Mouse (Mus musculus): ENCODE measurements at regions not wholly inside any gene's neighbourhood (a gene's known extent, or its start where the extent isn't known, plus 50 kb on each side); places are given as distances from the start of the nearest gene placed in this dataset.

GRCm38 (mm10) chr12:78059965-78060364, 134.1 kb upstream of the Gm6657 start:
- no peak overlapping the region for H3K9ac ChIP-seq (replicated peaks)
- no peak for ATAC-seq (replicated peaks)
- 45% methylated on average over 5 of the region's 5 CpGs for WGBS

GRCm38 (mm10) chr12:78066024-78066423, 128.0 kb upstream of the Gm6657 start:
- Histone ChIP-seq H3K9me3 (no peaks in the 10 kb centered on the region), H3K27me3 (no peaks in the 10 kb centered on the region), H3K4me3 (no peak overlapping the region), H3K9ac (replicated peaks) (no peak overlapping the region), H3K4me2 (replicated peaks) (no peak overlapping the region), H3K4me1 (no peaks in the 10 kb centered on the region), H3K36me3 (no peaks in the 10 kb centered on the region), H3K27ac (replicated peaks) (no peak overlapping the region)
- WGBS, result 87% methylated on average over 6 of the region's 6 CpGs
- no peak for ATAC-seq (replicated peaks)

More at GRCm38 (mm10) chr12:78059965-78060364, 134.1 kb upstream of the Gm6657 start:
- no peaks in the 10 kb centered on the region for H3K27me3 ChIP-seq
- no peaks in the 10 kb centered on the region for H3K9me3 ChIP-seq
- peaks cover 4% of the 10 kb centered on the region; the same call in 1 of the 2 replicates for H3K4me1 ChIP-seq
- no peaks in the 10 kb centered on the region for H3K36me3 ChIP-seq
- no peak overlapping the region for H3K4me3 ChIP-seq
- no peak overlapping the region for H3K27ac ChIP-seq (replicated peaks)
- no peak overlapping the region for H3K4me2 ChIP-seq (replicated peaks)

DNA sequence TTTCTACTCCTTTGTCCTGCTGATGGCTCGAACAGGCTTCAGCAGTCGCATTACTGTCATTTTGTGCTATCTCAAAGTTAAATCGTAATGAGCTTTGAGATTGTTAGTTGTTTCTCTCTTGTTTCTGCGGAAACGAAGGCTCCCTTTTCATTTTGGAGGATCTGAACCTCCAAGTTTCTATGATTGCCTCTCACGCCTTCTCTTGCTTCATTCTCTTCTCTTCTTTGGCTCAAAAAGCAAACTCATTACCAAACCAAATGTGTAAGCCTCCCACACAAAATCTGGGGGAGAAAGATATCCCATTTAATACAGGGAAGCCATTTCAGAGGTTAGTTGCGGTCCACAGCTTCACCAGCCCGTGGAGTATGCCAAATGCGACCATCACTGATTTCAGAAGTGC, 121.1 kb upstream of the Gm6657 start:
- WGBS, result 79% methylated on average over 9 of the region's 9 CpGs
- Histone ChIP-seq H3K36me3 (no peaks in the 10 kb centered on the region), H3K27me3 (no peaks in the 10 kb centered on the region), H3K9ac (replicated peaks) (no peak overlapping the region), H3K9me3 (no peaks in the 10 kb centered on the region), H3K4me1 (no peaks in the 10 kb centered on the region), H3K4me3 (no peak overlapping the region), H3K4me2 (replicated peaks) (no peak overlapping the region), H3K27ac (replicated peaks) (no peak overlapping the region)
- ATAC-seq (replicated peaks), result no peak

DNA sequence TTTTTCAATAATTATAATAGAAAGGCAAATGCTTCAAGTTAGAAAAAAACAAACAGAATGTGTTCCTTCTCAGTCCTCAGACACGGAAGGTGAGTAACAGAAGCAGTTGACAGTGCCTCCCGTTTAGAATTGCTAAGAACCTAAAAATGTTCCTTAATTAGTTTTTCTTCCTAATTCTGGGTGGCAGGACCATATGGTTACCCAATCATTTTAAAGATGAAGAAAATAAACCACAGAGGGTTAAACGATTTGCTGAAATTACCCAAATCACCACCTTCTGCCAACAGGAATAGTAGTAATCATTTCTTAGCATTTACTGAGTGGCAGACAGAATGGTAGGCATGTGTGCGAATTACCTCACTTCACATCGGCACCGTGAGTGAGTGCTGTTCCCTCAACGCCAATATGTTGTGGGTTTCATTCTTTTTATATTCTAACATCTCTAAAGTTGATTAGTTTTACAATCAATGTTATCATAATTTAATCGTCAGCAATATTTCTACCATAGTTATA, 119.7 kb upstream of the Gm6657 start:
- H3K4me3 ChIP-seq, result no peak overlapping the region
- H3K9ac ChIP-seq (replicated peaks), result no peak overlapping the region
- 63% methylated on average over 8 of the region's 8 CpGs for WGBS
- H3K4me1 ChIP-seq, result peaks cover 5% of the 10 kb centered on the region; the same call in 1 of the 2 replicates
- H3K27ac ChIP-seq (replicated peaks), result no peak overlapping the region
- 0 out of 2 replicates have a peak, but pooled peaks have one; percentile 58 for ATAC-seq (replicated peaks)
- H3K27me3 ChIP-seq, result no peaks in the 10 kb centered on the region
- no peak overlapping the region for H3K4me2 ChIP-seq (replicated peaks)
- H3K36me3 ChIP-seq, result no peaks in the 10 kb centered on the region
- H3K9me3 ChIP-seq, result no peaks in the 10 kb centered on the region

DNA sequence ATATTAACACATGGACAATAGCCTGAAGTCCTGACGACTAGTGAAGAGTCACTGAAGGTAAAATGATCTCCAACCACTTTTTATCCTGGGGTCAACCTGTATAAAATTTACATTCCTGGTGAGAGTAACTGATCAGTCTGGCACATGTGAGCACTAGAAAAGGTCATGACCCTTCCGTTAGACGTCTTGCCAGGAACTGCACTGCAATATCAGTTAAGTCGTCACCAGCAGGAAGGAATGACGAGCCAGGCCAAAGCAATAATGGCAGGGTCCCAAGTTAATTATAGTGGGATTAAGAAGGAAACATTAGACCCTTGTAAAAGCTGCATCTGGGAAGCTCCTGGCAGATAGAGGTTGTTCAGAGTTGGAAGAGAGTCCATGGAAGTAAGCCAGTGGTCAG, 116.8 kb upstream of the Gm6657 start:
- peaks cover 5% of the 10 kb centered on the region; the same call in 1 of the 2 replicates for H3K4me1 ChIP-seq
- no peaks in the 10 kb centered on the region for H3K27me3 ChIP-seq
- 49% methylated on average over 5 of the region's 5 CpGs for WGBS
- no peak overlapping the region for H3K4me2 ChIP-seq (replicated peaks)
- ATAC-seq (replicated peaks), result no peak
- no peaks in the 10 kb centered on the region for H3K9me3 ChIP-seq
- no peak overlapping the region for H3K4me3 ChIP-seq
- no peak overlapping the region for H3K9ac ChIP-seq (replicated peaks)
- H3K27ac ChIP-seq (replicated peaks), result no peak overlapping the region
- H3K36me3 ChIP-seq, result no peaks in the 10 kb centered on the region

GRCm38 (mm10) chr12:78082163-78082562, 111.9 kb upstream of the Gm6657 start:
- Histone ChIP-seq H3K4me2 (replicated peaks) (no peak overlapping the region), H3K27ac (replicated peaks) (no peak overlapping the region), H3K27me3 (no peaks in the 10 kb centered on the region), H3K36me3 (no peaks in the 10 kb centered on the region), H3K4me3 (no peak overlapping the region), H3K9me3 (no peaks in the 10 kb centered on the region), H3K9ac (replicated peaks) (no peak overlapping the region), H3K4me1 (peaks cover 5% of the 10 kb centered on the region; the same call in 1 of the 2 replicates)
- 86% methylated on average over 1 of the region's 1 CpGs for WGBS
- ATAC-seq (replicated peaks), result no peak

DNA sequence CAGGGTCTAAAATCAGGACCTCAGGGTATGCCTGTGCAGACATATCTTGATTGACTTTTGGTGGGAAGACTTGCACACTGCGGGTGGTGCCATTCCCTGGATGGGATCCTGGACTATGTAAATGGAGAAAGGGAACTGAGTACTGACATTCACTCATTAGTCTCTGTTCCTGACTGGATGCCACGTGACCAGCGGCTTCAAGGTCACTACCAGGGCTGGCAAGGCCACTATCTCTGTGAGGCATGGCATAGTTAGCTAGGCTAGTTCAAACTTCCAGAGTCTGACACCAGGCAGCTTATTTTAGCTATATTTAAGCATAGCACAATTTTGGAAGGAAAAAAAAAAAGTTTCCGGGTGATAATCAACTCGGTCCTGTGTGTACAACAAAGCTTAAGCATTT, 108.0 kb upstream of the Gm6657 start:
- WGBS, result 95% methylated on average over 5 of the region's 5 CpGs
- no peak for ATAC-seq (replicated peaks)
- Histone ChIP-seq H3K27me3 (no peaks in the 10 kb centered on the region), H3K36me3 (no peaks in the 10 kb centered on the region), H3K9me3 (no peaks in the 10 kb centered on the region), H3K9ac (replicated peaks) (no peak overlapping the region), H3K4me3 (no peak overlapping the region), H3K27ac (replicated peaks) (no peak overlapping the region), H3K4me2 (replicated peaks) (no peak overlapping the region), H3K4me1 (peaks cover 4% of the 10 kb centered on the region; the same call in 1 of the 2 replicates)

DNA sequence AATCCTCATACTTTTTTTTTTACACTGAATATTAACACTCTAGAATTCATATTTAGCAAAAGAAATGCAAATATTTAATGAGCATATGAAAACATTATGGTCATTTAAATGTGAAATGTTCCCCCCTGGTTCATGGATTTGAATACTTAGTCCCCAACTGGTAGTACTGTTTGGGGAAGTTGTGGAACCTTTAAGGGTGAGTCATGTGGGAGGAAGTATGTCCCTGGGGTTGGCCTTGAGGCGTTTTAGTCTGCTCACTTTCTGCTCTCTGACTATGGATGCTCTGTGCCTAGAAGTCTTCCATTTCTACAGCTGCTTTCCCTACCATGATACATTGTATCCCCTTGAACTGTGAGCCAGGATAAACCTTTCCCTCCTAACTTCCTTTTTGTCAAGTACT, 106.1 kb upstream of the Gm6657 start:
- Histone ChIP-seq H3K4me2 (replicated peaks) (no peak overlapping the region), H3K4me1 (peaks cover 4% of the 10 kb centered on the region; the same call in 1 of the 2 replicates), H3K27me3 (no peaks in the 10 kb centered on the region), H3K27ac (replicated peaks) (no peak overlapping the region), H3K36me3 (no peaks in the 10 kb centered on the region), H3K4me3 (no peak overlapping the region), H3K9me3 (no peaks in the 10 kb centered on the region), H3K9ac (replicated peaks) (no peak overlapping the region)
- 67% methylated on average over 1 of the region's 1 CpGs for WGBS
- ATAC-seq (replicated peaks), result no peak

DNA sequence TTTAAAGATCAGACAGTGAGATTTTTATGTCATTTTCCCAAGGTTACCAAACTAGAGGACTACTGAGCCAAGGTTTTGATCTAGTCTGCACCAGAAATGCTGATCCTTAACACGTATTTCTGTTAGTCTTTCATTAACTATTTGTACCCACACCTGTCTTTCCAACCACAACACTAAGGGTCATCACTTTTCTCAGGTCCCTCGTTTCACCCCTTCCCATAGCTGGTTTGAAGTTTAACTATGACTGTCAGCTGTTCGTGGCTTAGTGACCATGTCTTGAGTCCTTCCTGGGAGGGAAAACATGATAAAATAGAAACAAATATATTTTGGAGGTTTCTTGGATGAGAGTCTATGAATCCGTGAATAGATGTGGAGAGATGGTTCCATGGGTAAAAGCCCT, 99.6 kb upstream of the Gm6657 start:
- H3K4me1 ChIP-seq, result peaks cover 25% of the 10 kb centered on the region
- H3K9me3 ChIP-seq, result no peaks in the 10 kb centered on the region
- no peaks in the 10 kb centered on the region for H3K27me3 ChIP-seq
- H3K36me3 ChIP-seq, result no peaks in the 10 kb centered on the region
- H3K9ac ChIP-seq (replicated peaks), result no peak overlapping the region
- no peak overlapping the region for H3K4me3 ChIP-seq
- ATAC-seq (replicated peaks), result no peak
- no peak overlapping the region for H3K4me2 ChIP-seq (replicated peaks)
- no peak overlapping the region for H3K27ac ChIP-seq (replicated peaks)
- WGBS, result 91% methylated on average over 4 of the region's 4 CpGs

GRCm38 (mm10) chr12:78095352-78095751, 98.7 kb upstream of the Gm6657 start:
- Histone ChIP-seq H3K4me2 (replicated peaks) (no peak overlapping the region), H3K36me3 (no peaks in the 10 kb centered on the region), H3K9me3 (no peaks in the 10 kb centered on the region), H3K4me1 (peaks cover 26% of the 10 kb centered on the region), H3K4me3 (no peak overlapping the region), H3K27ac (replicated peaks) (0 out of 2 replicates have a peak overlapping the region, but pooled peaks have one; percentile 21), H3K27me3 (no peaks in the 10 kb centered on the region), H3K9ac (replicated peaks) (no peak overlapping the region)
- 45% methylated on average over 2 of the region's 2 CpGs for WGBS
- ATAC-seq (replicated peaks), result peak; percentile 39; the same call in 1 of the 2 replicates

- no peaks in the 10 kb centered on the region for H3K27me3 ChIP-seq
- no peak overlapping the region for H3K9ac ChIP-seq (replicated peaks)
- H3K36me3 ChIP-seq, result no peaks in the 10 kb centered on the region
- no peaks in the 10 kb centered on the region for H3K9me3 ChIP-seq
- 65% methylated on average over 2 of the region's 2 CpGs for WGBS
- no peak overlapping the region for H3K4me3 ChIP-seq
- H3K4me2 ChIP-seq (replicated peaks), result no peak overlapping the region
- no peak for ATAC-seq (replicated peaks)
- peaks cover 26% of the 10 kb centered on the region for H3K4me1 ChIP-seq
- 0 out of 2 replicates have a peak overlapping the region, but pooled peaks have one; percentile 21 for H3K27ac ChIP-seq (replicated peaks)
Measured at GRCm38 (mm10) chr12:78095916-78096315, 98.1 kb upstream of the Gm6657 start.

DNA sequence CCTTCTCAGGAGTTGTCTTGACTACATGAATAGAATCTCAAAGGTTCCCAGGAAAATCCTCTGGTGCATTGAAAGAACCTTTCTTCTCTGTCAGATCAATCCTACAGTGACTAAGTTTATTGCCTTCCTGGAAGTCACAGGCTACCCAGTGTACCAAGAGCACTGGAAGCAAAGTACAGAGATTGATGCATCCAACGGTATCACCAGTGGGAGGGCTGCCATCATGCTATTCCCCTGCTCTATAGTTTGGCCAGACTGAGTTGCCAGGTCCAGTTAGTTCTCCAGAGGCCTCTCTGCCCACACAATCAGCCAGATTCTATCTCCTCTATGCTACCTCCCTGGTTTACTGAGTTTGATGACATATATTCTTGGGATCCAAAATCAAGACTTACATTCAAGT, 96.9 kb upstream of the Gm6657 start:
- no peak for ATAC-seq (replicated peaks)
- no peaks in the 10 kb centered on the region for H3K27me3 ChIP-seq
- no peaks in the 10 kb centered on the region for H3K36me3 ChIP-seq
- no peaks in the 10 kb centered on the region for H3K9me3 ChIP-seq
- H3K4me3 ChIP-seq, result no peak overlapping the region
- H3K27ac ChIP-seq (replicated peaks), result no peak overlapping the region
- 53% methylated on average over 1 of the region's 1 CpGs for WGBS
- H3K4me2 ChIP-seq (replicated peaks), result no peak overlapping the region
- H3K9ac ChIP-seq (replicated peaks), result no peak overlapping the region
- H3K4me1 ChIP-seq, result peaks cover 26% of the 10 kb centered on the region

GRCm38 (mm10) chr12:78097692-78098091, 96.3 kb upstream of the Gm6657 start:
- Histone ChIP-seq H3K4me3 (no peak overlapping the region), H3K4me1 (peaks cover 26% of the 10 kb centered on the region)

More at GRCm38 (mm10) chr12:78097692-78098091, 96.3 kb upstream of the Gm6657 start:
- ATAC-seq (replicated peaks), result no peak
- no peak overlapping the region for H3K9ac ChIP-seq (replicated peaks)
- H3K4me2 ChIP-seq (replicated peaks), result no peak overlapping the region
- no peaks in the 10 kb centered on the region for H3K27me3 ChIP-seq
- H3K36me3 ChIP-seq, result no peaks in the 10 kb centered on the region
- no peaks in the 10 kb centered on the region for H3K9me3 ChIP-seq
- no peak overlapping the region for H3K27ac ChIP-seq (replicated peaks)
- WGBS, result 77% methylated on average over 2 of the region's 2 CpGs
